Mouse (Mus musculus) c-Kit-positive CD71-positive TER-119-negative erythroid progenitor cells, embryonic 14.5 days (primary cell): ENCODE data around the gene Micu1.

Experiments
- DNase-seq: peaks from one replicate; pipeline ENCODE4 v3.0.0-alpha.2; 2013; ENCODE audit warnings: low read depth

Micu1 gene

GRCm38 (mm10) chr10:59884327-59885173, 182.3 kb downstream of the Micu1 start:
- no peak for DNase-seq

GRCm38 (mm10) chr10:59885174-59886080, 183.2 kb downstream of the Micu1 start:
- DNase-seq: no peak

DNA sequence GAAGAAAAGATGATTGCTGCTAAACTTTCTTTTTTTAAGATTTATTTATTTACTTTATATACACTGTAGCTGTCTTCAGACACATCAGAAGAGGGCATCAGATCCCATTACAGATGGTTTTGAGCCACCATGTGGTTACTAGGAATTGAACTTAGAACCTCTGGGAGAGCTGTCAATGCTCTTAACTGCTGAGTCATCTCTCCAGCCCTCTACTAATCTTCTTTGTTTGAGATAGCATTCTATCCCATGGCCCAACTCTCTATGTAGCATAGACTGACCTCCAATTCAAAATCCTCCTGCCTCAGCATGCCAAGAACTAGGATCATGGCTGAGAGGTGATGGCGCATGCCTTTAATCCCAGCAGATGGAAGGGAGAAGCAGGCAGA, 183.8 kb downstream of the Micu1 start:
- DNase-seq: no peak

DNA sequence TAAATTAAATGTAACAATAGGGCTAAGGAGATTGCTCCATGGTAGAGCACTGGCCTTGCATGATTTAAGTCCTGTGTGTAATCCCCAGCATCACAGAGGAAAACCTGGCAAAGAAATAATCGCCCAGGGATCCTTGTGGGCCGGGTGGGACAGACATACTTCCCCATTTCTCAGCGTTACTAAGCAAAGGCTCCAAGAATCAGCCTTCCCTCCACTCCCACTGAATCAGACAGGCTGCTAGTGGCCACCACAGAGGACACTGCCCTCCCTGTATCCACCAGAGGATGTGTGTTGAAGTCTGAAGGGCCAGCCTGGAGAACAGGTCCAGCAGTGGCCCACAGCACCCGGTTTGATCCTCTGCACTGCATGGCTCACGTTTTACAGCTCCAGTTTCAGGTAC, 185.2 kb downstream of the Micu1 start:
- no peak for DNase-seq

DNA sequence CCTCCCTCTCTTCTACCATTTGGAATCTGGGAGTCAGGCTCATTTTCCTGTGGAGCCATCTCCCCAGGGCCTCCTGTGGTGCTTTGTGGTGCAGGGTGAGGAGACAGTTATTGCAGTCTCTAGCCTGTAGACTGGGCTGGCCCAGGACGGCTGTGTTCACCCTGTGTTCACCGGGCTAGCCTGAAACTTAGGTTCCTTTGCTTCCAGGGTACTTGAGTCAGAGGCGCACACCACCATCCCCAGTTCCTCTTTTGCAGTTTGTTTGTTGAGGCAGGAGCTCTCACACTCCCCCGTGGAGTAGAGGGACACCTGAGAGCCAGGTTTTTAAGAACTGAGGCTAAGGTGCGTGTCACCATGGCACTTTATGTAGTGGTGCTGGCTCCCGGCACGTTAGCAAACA, 187.1 kb downstream of the Micu1 start:
- DNase-seq: no peak

DNA sequence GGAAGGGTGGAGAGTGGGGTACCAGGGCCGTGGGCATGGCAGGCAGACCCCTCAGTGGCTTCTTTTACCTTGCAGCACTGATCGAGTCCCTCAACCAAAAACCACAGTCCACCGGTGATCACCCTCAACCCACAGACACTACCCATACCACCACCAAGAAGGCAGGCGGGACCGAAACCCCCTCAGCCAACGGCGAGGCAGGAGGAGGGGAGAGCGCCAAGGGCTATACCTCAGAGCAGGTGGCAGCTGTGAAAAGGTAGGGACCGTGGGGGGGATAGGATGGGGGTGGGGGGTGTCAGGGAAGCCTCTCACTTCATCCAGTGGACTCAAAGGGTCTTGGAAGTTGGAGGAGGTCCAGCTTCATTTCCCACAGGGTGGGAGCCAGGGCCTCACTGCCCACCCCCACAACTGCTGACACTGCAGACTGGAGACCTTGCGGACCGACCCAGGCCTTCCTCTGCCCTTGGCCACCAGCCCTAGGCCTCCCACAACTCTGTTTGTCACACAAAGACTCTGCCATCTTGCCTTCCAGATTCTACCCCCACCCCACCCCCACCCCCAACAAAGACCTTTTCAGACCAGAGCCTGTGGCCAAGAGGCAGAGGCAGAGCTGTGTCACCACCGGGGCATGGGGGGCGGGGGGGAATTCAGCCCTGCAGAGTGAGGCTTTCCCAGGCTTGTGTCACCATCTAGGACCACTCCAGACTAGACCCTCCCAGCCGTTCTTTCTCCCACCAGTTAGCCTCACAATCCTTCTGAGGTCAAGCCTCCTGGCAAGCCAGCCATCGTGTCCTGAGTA, 187.9 kb downstream of the Micu1 start:
- DNase-seq: no peak

- DNase-seq: peak; percentile 59
These were observed 190.7 kb downstream of the Micu1 start for GRCm38 (mm10) chr10:59892977-59893376.

DNA sequence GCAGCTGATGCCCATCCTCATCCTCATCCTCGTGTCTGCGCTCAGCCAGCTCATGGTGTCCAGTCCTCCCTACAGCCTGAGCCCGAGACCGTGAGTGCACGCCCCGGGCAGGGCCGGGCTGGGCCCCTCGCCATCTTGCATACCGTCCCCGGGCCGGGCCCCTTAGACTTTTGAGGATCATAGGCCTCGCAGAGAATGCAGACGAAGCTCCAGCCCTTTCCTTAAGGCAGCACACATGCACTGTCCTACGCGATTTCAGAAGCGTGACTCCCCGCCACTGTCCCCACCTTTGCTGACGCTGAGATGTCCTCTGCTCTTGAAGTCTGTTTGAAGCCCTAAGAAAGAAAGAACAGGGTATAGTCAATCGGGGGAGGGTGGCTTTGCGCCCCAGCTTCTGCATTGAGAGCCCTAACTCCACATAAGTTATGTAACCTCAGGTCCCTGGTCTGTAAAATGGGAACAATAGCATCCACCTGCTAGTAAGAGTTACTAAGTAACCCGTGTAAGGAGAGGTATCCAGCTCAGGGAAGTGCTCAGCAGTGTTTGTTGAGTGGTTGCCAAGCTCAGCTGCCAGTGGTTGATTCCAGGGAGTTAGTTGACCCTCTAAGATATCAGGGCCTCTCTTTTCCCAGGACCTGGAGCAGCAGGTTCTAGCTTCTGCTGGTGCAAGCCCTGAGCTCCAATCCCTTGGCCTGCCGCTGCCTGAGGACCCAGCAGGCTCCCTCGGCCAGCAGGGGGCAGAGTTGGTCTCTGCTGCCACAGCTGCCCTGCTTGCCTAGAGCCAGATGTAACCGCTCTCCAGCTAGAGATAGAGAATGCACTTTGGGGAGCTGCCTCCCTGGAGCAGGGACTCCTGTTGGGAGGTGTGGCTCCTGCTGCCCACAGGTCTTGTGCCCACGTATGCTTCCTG, 192.2 kb downstream of the Micu1 start:
- DNase-seq: peak; percentile 67

GRCm38 (mm10) chr10:59895460-59896186, 193.3 kb downstream of the Micu1 start:
- DNase-seq: no peak

- no peak for DNase-seq
These were observed 193.9 kb downstream of the Micu1 start for GRCm38 (mm10) chr10:59896211-59896610.

DNA sequence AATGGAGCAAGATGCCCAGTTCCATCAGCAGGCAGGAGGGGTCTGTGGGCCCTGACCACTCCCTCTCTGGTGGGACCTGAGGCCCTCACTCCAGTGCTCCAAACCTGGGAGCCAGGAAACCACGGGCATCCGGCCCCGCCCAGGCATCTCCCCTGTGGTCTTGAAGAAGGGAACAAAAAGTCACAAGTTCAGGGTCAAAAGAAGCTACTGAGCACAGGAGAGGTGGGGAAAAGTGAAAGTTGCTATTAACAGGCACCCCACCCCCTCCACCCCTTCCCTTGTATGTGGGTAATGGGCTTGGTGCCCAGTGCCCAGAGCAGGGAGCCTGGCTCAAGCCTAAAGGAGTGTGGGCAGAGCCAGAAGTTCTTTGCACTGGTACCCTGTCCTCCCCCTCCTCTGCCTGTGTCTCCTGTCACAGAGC, 194.6 kb downstream of the Micu1 start:
- no peak for DNase-seq

DNA sequence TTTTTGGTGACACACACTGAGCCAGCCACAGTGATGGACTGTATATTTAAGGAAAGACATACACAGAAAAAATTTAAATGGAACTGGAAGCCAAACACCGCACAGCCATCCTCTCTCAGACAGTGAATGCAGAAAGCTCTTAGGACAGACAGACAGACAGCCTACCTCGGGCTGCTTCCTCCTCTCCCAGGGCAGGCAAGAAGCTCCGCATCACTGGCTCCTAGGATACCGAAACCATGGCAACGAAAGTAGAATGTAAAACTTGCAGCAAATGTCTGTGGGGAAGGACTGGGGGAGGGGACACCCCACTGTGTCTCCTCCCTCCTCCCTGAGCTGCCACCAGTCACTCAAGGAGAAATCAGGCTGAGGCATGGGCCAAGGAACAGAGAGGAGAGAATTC, 195.2 kb downstream of the Micu1 start:
- no peak for DNase-seq

DNA sequence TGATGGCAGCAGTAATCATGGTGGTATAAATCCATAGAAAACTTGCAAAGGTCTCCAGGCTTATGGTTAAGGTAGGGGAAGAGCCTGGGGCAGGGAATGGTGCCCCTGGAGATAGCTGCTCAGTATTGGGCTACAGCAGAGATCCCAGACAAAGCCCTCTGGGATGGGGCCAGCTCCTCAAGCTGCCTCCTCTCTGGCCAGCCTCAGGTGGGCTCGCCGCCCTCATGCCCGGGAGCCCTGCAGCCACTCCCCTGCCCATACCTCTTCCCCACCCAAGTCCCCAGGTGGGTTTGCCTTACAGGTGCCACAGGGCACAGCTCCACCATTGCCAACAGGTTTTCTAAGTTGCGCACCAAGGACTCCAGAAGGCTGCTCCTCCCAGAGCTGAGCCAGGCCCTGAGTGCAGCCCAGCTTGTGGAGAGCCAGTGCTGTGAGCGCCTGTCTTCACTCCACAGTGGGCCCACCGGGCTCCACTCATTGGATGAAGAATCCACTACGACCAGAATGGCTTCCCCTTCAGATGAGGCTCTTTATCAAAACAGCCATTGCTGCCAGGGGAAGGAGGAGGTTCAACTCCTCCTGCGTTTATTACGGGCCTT, 196.0 kb downstream of the Micu1 start:
- DNase-seq: no peak

- DNase-seq: no peak
These were observed 196.7 kb downstream of the Micu1 start for GRCm38 (mm10) chr10:59898935-59899334.

DNA sequence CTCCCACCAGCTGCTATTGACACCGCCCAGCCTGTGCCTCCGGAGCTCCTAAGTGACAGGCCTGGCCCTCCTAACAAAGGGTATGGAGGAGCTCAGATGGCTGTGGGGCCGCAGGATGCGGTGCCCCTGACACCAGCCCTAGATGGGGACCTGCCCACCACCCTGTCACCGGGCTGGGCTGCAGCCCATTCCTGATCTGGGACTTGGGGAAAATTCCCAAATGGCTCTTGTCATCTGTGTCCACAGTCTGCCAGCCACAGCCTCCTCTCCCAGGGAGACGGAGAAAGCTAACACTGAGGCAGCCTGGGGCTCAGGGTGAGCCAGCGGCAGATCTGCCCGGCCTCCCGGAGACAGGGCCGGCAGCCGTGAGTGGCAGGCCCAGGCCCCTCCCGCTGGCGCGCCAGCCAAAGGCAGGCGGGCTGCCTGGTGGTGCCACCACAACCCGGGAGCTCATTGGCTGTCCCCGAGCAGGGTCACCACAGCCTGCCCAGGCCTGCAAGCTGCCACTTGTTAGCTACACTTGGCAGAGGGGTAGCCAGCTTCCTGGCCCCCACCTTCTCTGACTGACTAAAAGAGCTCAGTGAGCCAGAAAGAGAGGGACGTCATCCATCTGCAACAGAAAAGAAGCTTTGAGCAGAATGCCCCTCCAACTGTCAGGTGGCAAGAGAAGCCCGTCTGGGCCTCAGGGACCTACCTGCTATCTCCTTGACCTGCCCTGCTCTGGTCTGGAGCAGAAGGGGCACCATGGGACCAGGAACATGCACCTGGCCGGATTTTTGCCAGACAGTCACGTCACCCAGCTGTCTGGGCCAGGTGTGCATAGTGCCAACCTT, 197.3 kb downstream of the Micu1 start:
- DNase-seq: peak; percentile 78

GRCm38 (mm10) chr10:59900174-59900435, 197.8 kb downstream of the Micu1 start:
- DNase-seq: no peak

GRCm38 (mm10) chr10:59900939-59901338, 198.7 kb downstream of the Micu1 start:
- no peak for DNase-seq

DNA sequence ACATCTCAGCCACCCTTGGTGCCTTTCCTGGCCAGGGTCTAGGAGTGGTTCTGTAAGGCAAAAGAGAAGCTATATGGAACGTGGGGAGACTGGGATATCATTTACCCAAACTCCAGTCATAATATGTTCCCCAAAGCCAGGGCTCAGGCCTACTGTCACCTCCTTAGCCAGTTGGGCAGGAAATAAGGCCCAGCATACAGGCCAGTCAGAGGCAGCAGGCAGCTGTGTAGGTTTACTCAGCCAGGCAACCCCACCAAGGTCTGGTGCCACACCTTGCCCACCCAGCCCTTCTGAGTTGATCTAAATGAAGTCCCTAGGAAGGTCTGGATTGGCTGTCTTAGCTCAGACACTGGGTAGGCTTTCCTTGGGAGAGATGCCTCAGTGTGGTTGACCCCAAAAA, 199.2 kb downstream of the Micu1 start:
- DNase-seq: no peak

GRCm38 (mm10) chr10:59901986-59902605, 199.8 kb downstream of the Micu1 start:
- DNase-seq: no peak
